Mouse (Mus musculus): ENCODE measurements around the gene Hmgcr. TPM values are rescaled to one million over a fixed set of nuclear protein-coding genes. Genes with fewer than 3 reads are reported as not detected.
"Not testable (repeated sequence)": the region's sequence is repeated elsewhere in the genome, so short reads cannot be mapped to it uniquely, and the experiment has no call there.

Gene Hmgcr
- total and polyA plus RNA-seq, 2 experiments from 2014 or later, result 111 to 145 TPM

- peak overlapping the region; percentile 96 for H3K27ac ChIP-seq
- ATAC-seq, result no peak
- peaks cover 20% of the 10 kb centered on the region; the same call in 1 of the 2 replicates for H3K4me1 ChIP-seq (ENCODE audit: insufficient read depth, low read length)
- H3K27me3 ChIP-seq (ENCODE audit: insufficient read depth, low read length), result no peaks in the 10 kb centered on the region
- TF ChIP-seq CTCF (IDR thresholded peaks at IDR 0.05; ENCODE audit: low read depth), result peak; percentile 44
- peak overlapping the region; percentile 80 for H3K4me2 ChIP-seq (ENCODE audit: low read depth, low read length)
- WGBS, result 12% methylated on average over 31 of the region's 31 CpGs
- H3K9me3 ChIP-seq (ENCODE audit: low read length), result no peaks in the 10 kb centered on the region
- peak overlapping the region; percentile 92 for H3K4me3 ChIP-seq (ENCODE audit: low read length)
- no peaks in the 10 kb centered on the region for H3K36me3 ChIP-seq (ENCODE audit: insufficient read depth, low read length)
- DNase-seq (ENCODE audit: low spot score), result peak; percentile 26
- 0 out of 2 replicates have a peak overlapping the region, but pooled peaks have one; percentile 28 for H3K9ac ChIP-seq (replicated peaks; ENCODE audit: low read length)
Observed at GRCm38 (mm10) chr13:96671078-96671905, 556 bp upstream of the Hmgcr start.

DNA sequence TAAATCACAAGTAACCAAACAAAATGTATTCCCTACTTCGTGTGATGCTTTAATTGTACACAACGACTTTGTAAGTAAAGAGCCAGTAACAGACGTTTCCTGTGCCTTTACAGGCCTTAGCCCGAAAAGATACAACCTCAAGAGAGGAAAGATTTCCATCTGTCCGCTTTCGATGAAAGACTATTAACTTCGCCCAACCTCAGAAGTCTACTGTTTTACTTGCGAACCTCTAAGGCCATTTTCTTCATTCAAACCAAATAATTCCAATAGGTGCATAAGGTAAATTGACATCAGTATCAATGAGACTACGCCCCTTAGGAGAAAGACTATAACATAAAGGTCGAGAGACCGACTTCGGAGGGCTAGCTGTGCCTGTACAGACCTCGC lies 724 bp downstream of the Hmgcr start:
- Histone ChIP-seq H3K9me3 (ENCODE audit: low read length) (no peaks in the 10 kb centered on the region), H3K9ac (replicated peaks; ENCODE audit: low read length) (peak overlapping the region; percentile 89), H3K4me3 (ENCODE audit: low read length) (peak overlapping the region; percentile 92), H3K36me3 (ENCODE audit: insufficient read depth, low read length) (peaks cover 10% of the 10 kb centered on the region), H3K4me1 (ENCODE audit: insufficient read depth, low read length) (peaks cover 20% of the 10 kb centered on the region; the same call in 1 of the 2 replicates), H3K27ac (peak overlapping the region; percentile 96), H3K4me2 (ENCODE audit: low read depth, low read length) (peak overlapping the region; percentile 80), H3K27me3 (ENCODE audit: insufficient read depth, low read length) (no peaks in the 10 kb centered on the region)
- WGBS, result 2% methylated on average over 13 of the region's 13 CpGs
- ATAC-seq (no peak), DNase-seq (ENCODE audit: low spot score) (no peak)
- TF ChIP-seq CTCF (IDR thresholded peaks at IDR 0.05; ENCODE audit: low read depth), result no peak

- WGBS, result 90% methylated on average over 7 of the region's 7 CpGs
Observed at GRCm38 (mm10) chr13:96664419-96664974, 6.2 kb downstream of the Hmgcr start.

DNA sequence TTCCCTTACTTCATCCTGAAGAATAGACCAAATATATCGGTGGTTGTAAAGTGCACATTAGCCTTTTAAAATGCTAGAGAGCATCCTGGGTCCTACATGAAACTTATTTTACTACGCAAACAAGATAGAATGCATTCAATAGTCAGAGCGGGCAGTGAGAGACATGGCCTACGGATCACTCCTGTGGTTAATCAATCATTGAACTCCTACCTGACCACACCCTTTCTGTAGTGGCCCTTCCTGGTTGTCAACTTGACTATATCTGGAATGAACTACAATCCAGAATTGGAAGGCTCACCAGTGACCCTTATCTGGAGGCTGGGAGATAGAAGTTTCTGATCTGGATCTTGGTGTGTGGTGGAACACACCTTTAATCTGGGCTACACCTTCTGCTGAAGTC lies 7.6 kb downstream of the Hmgcr start:
- H3K4me3 ChIP-seq (ENCODE audit: low read length); H3K27ac ChIP-seq; DNase-seq (ENCODE audit: low spot score); ATAC-seq; H3K27me3 ChIP-seq (ENCODE audit: insufficient read depth, low read length); H3K9me3 ChIP-seq (ENCODE audit: low read length); H3K4me1 ChIP-seq (ENCODE audit: insufficient read depth, low read length); H3K4me2 ChIP-seq (ENCODE audit: low read depth, low read length); H3K9ac ChIP-seq (replicated peaks; ENCODE audit: low read length): not testable (repeated sequence)
- peaks cover 64% of the 10 kb centered on the region for H3K36me3 ChIP-seq (ENCODE audit: insufficient read depth, low read length)
- 96% methylated on average over 4 of the region's 4 CpGs for WGBS

More at GRCm38 (mm10) chr13:96664419-96664974, 6.2 kb downstream of the Hmgcr start:
- no peak for TF ChIP-seq CTCF (IDR thresholded peaks at IDR 0.05; ENCODE audit: low read depth)
- no peak overlapping the region for H3K27ac ChIP-seq
- H3K4me3 ChIP-seq (ENCODE audit: low read length), result no peak overlapping the region
- no peak overlapping the region for H3K4me2 ChIP-seq (ENCODE audit: low read depth, low read length)
- H3K36me3 ChIP-seq (ENCODE audit: insufficient read depth, low read length), result peaks cover 50% of the 10 kb centered on the region
- no peak overlapping the region for H3K9ac ChIP-seq (replicated peaks; ENCODE audit: low read length)
- DNase-seq (ENCODE audit: low spot score) (no peak), ATAC-seq (no peak)
- peaks cover 13% of the 10 kb centered on the region; the same call in 1 of the 2 replicates for H3K4me1 ChIP-seq (ENCODE audit: insufficient read depth, low read length)
- H3K27me3 ChIP-seq (ENCODE audit: insufficient read depth, low read length), result no peaks in the 10 kb centered on the region
- H3K9me3 ChIP-seq (ENCODE audit: low read length), result no peaks in the 10 kb centered on the region

DNA sequence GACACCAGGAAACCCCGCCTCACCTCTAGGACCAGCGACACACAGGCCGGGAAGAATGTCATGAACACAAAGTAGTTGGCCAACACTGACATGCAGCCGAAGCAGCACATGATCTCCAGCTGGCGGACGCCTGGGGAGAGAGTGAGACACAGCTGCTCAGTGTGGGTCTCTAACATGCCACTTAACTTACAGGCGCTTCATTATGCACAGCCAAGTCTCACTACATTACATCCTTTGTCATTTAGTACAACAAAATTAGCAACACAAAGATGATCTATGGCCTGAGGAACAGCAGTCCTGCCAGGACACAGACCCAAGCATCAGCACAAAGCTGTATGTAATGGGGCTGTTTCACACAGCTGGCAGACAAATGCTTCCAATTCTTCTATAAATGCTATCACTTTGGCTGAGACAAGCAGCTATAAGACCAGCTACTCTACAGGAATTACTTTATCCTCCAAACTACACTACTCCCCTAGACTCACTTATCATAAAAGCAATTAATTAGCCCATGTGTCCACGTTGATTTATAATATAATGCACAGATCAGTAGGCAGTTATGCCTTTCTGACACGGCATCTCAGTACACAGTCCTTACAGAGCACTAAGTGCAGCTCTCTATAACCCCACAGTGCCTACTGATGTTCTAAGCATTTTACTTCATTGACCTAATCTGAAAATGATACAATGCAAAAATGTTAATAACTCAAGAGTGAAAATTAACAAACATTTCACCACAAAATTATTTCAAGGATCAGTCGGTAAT lies 10.5 kb downstream of the Hmgcr start:
- ATAC-seq (peak; percentile 67), DNase-seq (ENCODE audit: low spot score) (peak; percentile 19)
- Histone ChIP-seq H3K9me3 (ENCODE audit: low read length) (no peaks in the 10 kb centered on the region), H3K27me3 (ENCODE audit: insufficient read depth, low read length) (no peaks in the 10 kb centered on the region), H3K36me3 (ENCODE audit: insufficient read depth, low read length) (peaks cover 78% of the 10 kb centered on the region), H3K4me2 (ENCODE audit: low read depth, low read length) (no peak overlapping the region), H3K4me1 (ENCODE audit: insufficient read depth, low read length) (no peaks in the 10 kb centered on the region), H3K27ac (no peak overlapping the region), H3K9ac (replicated peaks; ENCODE audit: low read length) (no peak overlapping the region), H3K4me3 (ENCODE audit: low read length) (no peak overlapping the region)
- TF ChIP-seq CTCF (IDR thresholded peaks at IDR 0.05; ENCODE audit: low read depth), result no peak
- 37% methylated on average over 10 of the region's 10 CpGs for WGBS

GRCm38 (mm10) chr13:96658936-96659335 lies 11.8 kb downstream of the Hmgcr start:
- H3K4me3 ChIP-seq (ENCODE audit: low read length), result no peak overlapping the region
- H3K9me3 ChIP-seq (ENCODE audit: low read length), result no peaks in the 10 kb centered on the region
- DNase-seq (ENCODE audit: low spot score), result no peak
- no peaks in the 10 kb centered on the region for H3K27me3 ChIP-seq (ENCODE audit: insufficient read depth, low read length)
- no peak for TF ChIP-seq CTCF (IDR thresholded peaks at IDR 0.05; ENCODE audit: low read depth)
- H3K4me2 ChIP-seq (ENCODE audit: low read depth, low read length), result no peak overlapping the region
- 84% methylated on average over 7 of the region's 7 CpGs for WGBS
- H3K27ac ChIP-seq, result no peak overlapping the region
- H3K9ac ChIP-seq (replicated peaks; ENCODE audit: low read length), result no peak overlapping the region
- H3K36me3 ChIP-seq (ENCODE audit: insufficient read depth, low read length), result peaks cover 82% of the 10 kb centered on the region
- H3K4me1 ChIP-seq (ENCODE audit: insufficient read depth, low read length), result no peaks in the 10 kb centered on the region
- ATAC-seq, result no peak
